19 mouse cellular contexts compared by ENCODE assay signal in genomic region chr3:69485347-69485746, GRCm38 (mm10).
"Had no signal": no experiment of that assay in that cellular context is flagged by ENCODE, and none has a peak within 500 bp of the region (broad histone marks: within the 10 kb centered on the region; RNA-seq: fewer than 3 reads in every experiment).

No protein-coding gene starts in this region.

- H3K27ac ChIP-seq: limb, embryonic 10.5 days; limb, embryonic 13.5 days; liver, embryonic 12.5 days; liver, embryonic 15.5 days; lung, embryonic 15.5 days; neural tube, embryonic 12.5 days; neural tube, embryonic 15.5 days; stomach, embryonic 15.5 days had no signal

- H3K27me3 ChIP-seq: limb, embryonic 13.5 days; liver, embryonic 12.5 days; liver, embryonic 15.5 days; lung, embryonic 15.5 days; neural tube, embryonic 12.5 days; neural tube, embryonic 15.5 days; stomach, embryonic 15.5 days had no signal

- H3K4me3 ChIP-seq: limb, embryonic 10.5 days; limb, embryonic 13.5 days; liver, embryonic 12.5 days; liver, embryonic 15.5 days; lung, embryonic 15.5 days; neural tube, embryonic 12.5 days; neural tube, embryonic 15.5 days; stomach, embryonic 15.5 days had no signal

- H3K9ac ChIP-seq: limb, embryonic 13.5 days; liver, embryonic 12.5 days; liver, embryonic 15.5 days; lung, embryonic 15.5 days; neural tube, embryonic 12.5 days; neural tube, embryonic 15.5 days; stomach, embryonic 15.5 days had no signal

- H3K4me1 ChIP-seq: liver, embryonic 12.5 days; liver, embryonic 15.5 days; stomach, embryonic 15.5 days had no signal

- DNase-seq: liver; lung, adult 18-20 months; lung, postnatal 10 days; lung, postnatal 36 days; midbrain, embryonic 14.5 days; right cerebral cortex, adult 18-20 months; right cerebral cortex, postnatal 14 days; right cerebral cortex, postnatal 4 days; spleen, adult 18-20 months; thymus, postnatal 25 days had no signal

- H3K9me3 ChIP-seq: limb, embryonic 10.5 days; limb, embryonic 13.5 days; liver, embryonic 12.5 days; liver, embryonic 15.5 days; lung, embryonic 15.5 days; neural tube, embryonic 12.5 days; neural tube, embryonic 15.5 days; stomach, embryonic 15.5 days had no signal

- H3K36me3 ChIP-seq: limb, embryonic 10.5 days; limb, embryonic 13.5 days; liver, embryonic 12.5 days; liver, embryonic 15.5 days; lung, embryonic 15.5 days; neural tube, embryonic 12.5 days; neural tube, embryonic 15.5 days; stomach, embryonic 15.5 days had no signal

- H3K4me2 ChIP-seq: limb, embryonic 13.5 days; liver, embryonic 12.5 days; liver, embryonic 15.5 days; lung, embryonic 15.5 days; midbrain, embryonic 11.5 days; neural tube, embryonic 12.5 days; neural tube, embryonic 15.5 days; stomach, embryonic 15.5 days had no signal

- ATAC-seq: liver, embryonic 12.5 days had no signal
